Mouse (Mus musculus): ENCODE results near the gene Gucy2g.

Gene Gucy2g

DNA sequence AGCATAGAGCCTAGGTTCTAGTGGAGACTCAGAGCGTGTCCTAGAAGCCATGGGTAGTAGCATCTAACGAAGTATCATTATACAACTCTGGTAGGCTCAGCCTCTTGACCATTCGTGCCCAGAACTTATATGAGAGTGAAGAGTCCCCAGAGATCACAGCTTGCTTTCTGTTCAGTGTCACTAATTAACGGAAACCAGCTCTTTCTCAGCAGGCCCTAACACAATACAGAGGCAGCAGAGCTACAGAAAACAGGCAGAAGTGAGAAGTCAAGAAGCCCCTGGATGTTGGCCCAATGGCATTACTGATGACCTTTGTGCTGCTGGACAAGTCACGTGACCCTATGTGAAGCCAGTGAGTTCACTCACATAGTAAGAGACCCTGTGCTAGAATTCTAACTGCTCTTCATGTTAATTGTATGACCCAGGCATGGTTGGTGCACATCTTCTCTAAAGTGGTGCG is at the start of gene Gucy2g:
TSS of gene Gucy2g (minus strand) at position 51 of the 460 bp plus-strand sequence.
- DNase-seq: no peak

DNA sequence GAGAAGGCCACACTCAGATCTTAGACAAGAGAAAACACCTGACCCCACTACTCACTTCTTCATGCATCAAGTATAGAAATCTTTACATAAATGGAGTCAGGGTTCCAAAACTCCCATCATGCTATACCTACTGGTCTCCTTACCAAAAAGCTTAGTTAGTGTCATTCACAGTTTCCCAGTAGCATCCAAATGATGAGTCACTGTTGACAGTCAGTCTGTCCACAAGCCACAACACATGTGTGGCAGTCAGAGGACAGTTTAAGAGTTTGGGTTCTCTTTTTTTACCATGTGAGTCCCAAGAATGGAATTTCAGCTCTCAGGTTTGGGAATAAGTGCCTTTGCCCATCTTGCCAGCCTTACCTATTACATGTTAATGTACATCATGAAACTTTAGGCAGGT is 47.9 kb upstream of the Gucy2g start:
- DNase-seq: no peak

DNA sequence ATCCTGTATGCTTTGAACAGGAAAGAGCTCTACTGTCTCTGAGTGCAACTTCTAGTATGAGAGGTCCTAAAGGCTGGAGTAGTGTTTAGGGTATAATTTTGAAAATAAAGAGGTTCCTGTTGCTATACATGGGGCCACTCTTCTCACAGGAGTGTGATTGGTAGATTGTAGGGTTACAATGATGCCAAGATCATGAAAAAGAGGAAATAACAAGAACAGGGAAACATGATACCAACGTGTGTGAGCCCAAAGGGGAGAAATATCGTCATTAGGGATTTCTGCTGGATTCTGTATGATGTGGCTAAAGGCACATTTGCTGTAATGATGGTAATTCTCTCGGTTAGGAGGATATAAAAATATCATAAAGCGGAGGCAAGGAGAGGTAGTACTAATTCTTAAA is 45.0 kb upstream of the Gucy2g start:
- no peak for DNase-seq

DNA sequence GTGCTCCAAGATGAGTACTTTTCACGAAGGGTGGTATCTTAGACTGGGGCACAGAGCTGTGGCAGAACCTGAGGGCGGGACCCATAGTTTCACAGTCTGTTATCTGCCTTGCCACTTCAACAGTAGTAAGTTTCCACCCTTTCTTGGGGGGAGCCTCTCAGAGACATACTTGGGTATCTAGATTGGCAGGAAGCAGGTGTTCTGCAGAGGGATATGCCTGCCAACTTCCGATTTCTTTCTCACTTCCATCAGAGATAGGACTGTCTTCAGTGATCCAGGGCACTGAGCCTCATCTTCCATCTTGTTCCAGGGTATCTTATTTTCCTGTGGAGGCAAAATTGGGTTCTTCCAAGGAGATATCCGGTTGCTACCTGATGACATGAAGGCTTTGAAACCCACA is 43.1 kb upstream of the Gucy2g start:
- DNase-seq: no peak

DNA sequence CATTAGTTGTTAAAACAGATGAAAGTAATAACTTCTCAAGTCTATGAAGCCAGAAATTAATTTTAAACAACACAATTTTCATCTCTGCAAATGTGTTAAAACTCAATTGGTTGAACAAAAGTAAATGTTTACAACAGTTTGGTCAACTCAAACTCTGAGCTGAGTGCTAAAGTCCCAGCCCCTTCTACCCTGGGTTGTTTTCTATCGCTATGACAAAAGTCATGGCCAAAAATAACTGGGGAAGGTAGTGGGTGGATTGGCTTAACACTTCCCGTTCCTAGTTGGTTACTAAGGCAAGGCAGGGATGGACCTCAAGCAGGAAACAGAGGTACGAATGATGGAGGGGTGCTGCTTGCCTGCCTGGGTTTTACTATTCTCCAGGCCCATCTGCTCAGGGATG is 35.7 kb upstream of the Gucy2g start:
- DNase-seq: no peak

DNA sequence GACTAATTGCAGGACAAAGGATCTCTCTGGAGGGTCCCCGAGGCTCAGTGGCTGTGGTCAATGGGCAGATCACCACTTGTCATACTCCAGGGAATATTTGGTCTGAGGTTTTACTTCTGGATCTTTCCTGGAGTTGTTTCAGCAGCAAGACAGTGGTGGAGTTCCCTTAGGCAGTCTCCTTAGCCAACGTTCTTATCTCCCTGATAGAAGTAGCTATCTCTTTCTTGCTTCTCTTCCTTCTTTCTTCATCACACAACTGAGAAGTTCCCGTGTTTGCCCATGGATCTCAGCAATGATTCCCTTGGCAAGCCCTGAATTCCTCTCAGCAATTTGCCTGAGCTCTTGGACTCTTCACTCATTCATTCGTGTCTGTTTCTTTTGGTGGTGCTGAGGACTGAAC is 35.1 kb upstream of the Gucy2g start:
- DNase-seq: no peak

DNA sequence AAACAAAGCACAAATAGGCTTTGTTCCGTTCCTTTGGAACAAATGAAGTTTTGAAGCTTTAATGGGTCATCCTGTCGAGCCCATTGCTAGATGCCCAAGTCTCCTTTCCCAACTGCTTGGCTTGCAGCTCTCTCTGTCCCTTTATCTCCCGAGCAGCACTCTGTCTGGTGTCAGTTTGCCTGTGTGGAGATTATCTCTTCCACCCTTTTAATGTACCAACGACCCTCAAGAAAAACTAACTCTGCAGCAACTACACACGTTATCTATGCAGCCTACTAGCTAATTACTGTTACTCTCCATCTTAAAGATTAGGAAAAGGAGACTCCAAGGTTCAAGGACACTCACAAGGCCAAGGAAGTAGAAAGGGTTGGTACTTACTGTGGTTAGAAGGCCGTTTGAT is 32.3 kb upstream of the Gucy2g start:
- DNase-seq: no peak

DNA sequence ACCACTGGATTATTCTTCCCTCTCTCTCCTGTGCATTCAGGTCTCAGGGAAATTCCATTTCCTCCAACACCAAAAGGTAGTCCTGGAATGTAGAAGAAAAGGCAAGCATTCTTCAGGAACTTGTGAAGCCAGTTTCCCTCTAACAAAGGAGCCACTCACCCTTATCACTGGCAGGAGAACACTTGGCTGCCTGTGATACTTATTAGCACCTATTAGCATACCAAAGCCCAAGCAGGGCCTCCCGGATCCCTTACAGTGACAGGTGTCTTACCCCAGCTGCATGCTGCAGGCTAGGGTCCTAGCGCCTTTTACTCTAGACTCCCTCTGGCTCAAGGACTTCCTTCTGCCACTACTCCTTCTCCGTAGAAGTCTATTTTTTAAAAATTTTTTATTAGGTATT is 30.4 kb upstream of the Gucy2g start:
- DNase-seq: no peak

DNA sequence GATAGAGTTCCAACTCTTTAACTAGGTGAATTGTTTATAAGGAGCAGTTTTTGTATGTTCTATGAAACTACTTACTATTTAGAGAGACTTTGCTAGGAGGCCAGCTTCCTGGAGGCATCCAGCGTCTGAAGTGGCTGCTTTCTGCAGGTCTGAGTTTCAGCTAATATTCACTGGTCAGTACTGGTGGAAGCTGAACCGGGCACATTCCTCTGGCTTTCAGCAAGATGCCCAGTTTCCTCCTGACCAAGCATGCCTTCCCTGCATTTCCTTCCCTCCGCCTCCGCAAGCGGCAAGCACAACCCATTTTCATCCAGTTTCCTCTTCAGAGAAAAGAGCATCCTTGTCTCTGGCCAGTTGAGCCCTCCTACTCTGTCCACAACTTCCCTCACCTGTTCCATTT is 28.0 kb upstream of the Gucy2g start:
- no peak for DNase-seq

DNA sequence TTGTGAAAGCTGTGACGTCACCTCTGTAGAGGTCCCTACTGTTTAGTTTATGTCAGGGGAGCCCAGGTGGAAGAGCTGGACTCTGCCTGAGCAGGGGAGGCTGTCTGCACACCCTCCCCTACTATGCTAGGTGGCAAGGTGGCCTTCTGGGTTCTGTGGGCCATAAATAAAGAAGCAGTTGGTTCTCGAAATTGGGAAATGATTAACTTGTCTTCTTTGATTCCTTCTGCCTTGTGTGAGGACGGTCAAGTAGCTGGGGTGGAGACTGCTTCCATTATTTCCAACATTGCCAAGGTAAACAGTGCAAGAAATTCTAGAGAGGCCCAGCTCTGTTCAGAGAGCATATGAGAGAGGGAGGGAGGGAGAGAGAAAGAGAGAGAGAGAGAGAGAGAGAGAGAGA is 27.1 kb upstream of the Gucy2g start:
- DNase-seq: no peak

DNA sequence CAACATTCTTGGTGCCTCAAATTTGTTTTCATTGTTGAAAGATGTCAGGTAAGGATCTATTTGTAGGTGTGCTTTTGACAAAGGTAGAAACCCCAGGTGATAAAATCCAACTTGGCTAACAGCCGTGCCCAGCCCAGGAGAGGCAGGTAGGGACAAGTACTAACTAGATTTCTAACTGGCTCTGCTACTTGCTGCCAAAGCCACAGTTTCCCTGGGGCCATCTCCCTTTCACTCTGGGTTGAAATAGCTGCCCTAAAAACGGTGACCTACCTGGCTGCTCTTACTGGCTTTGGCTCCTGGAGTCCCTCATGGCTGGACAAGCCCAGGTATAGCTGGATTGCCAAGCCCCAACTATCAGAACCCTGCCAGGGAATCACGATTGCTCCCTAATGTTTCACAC is 25.8 kb upstream of the Gucy2g start:
- no peak for DNase-seq

DNA sequence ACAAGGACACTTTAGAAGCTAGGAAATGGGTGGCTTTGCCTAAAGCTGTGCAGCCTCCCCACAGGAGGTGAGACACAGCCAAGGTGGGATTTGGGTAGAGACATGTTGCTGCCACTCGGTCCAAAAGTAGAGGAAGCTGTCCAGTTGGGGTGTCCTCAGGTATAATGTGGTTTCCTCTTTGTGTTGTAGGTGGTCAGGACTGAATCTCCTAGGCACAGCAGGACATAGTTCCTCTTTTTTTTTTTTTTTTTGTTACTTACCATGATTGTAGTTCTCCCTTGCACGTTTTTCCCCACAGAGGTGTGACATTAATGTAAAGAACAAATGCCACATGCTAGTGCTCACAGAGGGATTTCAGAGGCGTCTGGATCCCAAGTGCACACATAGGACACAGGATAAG is 24.2 kb upstream of the Gucy2g start:
- no peak for DNase-seq

DNA sequence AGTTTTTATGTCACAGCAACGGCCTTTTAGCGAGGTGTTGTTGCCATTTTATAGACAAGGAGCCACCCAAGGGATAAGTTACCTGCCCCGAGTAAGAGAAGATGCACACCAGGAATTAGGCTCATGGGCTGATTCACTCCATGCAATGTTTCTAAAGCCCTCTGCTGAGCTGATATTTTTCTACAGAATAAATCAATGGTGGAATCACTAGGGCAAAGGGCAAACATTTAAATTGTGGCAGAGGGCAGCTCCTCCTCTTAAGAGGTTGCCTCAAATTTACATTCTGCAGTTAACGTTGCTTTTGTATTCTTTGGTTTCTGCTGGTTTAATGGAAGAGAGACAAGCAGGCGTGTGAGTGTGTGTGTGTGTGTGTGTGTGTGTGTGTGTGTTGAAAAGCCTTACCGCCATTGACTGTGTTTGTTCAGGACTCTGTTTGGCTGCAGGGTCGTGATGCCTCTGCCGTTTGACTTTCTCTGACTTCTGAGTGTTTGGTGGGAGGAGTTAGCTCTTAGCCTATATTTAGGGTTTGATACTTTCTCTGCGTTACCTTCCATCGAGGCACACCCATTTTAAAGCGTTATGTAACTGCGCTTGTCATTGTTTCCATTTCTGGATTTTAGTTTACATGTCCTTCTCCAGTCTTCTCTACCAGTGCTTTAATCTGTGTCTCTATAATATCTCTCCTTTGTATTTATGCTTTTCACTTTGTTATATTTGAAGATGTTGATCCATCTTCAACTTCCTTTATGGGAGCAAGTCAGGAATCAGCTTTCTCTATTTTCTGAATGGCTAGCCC is 19.6 kb upstream of the Gucy2g start:
- DNase-seq: no peak

DNA sequence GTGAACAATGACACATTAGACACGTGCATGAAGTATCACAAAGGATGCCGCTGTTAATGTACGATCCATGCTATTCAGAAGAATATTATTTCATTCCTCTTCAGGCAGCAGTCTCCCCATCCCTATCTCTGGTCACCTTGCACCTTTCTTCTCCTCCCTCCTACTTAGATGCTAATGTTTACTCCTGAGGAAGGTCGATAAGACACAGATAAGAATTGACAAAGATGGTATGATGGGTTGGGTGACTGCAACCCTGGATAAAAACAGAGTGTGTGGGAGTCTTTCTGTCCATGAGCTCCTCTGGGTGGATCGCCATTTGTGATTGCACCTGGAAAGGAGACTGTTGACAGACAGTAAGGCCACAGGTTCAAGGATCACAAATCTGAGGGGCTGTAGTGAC is 17.5 kb upstream of the Gucy2g start:
- no peak for DNase-seq

DNA sequence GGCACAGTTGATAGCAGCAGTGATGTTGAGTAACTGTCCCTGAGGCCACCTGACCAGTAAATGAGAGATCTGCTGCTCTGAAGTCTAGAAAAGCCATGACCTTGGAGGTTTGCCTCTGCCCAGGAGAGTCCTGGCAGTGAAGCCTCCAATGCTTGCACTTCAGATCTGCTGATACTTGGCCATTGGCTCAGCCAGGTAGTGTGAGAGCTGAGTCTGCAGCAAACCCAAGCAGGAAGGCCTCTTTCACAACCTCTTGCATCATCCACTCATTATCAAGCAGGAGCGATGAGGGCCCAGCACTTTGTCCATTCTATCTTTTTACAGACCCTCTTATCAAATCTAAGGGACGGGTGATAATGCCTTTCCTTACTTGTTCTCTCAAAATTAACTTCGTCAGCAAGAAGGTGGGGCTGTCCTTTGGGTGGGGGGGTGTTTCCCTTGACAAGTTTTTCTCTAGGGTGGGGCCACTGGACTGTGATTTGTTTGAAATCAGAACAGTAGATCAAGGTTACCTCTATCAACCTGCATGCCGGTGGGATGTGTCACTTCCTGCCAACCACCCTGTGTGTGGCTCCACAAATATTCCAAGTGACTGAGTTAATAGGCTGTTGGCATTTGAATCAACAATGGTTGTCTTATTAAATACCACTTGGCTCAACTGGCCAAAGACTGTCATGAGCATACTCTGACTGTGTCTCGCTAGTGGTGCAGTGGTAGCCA is 16.8 kb upstream of the Gucy2g start:
- peak in 1 of 2 experiments; percentile 8 for DNase-seq

DNA sequence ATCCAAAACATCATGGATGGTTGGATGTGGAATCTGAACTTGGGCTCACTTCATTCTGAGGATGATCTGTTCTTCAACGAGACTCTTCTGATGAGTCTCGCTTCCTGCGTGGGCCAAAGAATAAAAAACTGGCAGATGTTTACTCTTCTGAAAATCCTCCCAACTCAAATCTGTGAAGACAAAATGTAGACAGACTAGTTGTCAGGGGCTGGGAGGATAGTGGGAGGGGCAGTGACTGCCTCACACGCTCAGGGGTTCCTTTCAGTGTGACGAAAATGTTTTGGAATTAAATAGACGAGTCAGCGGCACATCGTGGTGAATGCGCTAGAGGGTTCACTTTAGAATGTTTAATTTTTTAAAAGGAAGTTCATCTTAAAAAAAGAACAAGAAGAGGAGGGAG is 15.1 kb upstream of the Gucy2g start:
- DNase-seq: no peak

DNA sequence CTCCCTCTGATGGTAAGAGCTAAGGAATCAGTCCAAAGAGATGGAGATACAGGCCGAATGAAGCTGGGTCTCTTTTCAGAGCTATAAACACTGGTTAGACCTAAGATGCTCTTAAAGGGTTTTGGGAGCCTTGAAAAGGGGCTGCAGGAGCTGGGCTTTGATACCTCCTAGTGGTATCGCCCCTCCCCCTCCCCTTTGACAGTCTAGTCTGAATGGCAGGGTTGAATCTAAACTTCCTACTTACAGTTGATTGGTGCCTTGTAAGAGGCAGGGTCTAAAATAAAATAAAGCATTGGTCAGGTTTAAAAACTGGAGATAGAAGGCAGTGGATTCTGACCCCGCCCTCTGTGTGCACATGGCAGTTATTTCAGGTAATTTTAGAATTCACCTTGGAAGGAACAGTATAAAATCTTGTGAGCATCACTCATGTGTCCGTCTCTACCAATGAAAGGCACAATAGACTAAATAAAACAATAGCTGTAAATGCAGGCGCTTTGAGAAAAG is 13.5 kb upstream of the Gucy2g start:
- DNase-seq: peak; percentile 54 to 68

DNA sequence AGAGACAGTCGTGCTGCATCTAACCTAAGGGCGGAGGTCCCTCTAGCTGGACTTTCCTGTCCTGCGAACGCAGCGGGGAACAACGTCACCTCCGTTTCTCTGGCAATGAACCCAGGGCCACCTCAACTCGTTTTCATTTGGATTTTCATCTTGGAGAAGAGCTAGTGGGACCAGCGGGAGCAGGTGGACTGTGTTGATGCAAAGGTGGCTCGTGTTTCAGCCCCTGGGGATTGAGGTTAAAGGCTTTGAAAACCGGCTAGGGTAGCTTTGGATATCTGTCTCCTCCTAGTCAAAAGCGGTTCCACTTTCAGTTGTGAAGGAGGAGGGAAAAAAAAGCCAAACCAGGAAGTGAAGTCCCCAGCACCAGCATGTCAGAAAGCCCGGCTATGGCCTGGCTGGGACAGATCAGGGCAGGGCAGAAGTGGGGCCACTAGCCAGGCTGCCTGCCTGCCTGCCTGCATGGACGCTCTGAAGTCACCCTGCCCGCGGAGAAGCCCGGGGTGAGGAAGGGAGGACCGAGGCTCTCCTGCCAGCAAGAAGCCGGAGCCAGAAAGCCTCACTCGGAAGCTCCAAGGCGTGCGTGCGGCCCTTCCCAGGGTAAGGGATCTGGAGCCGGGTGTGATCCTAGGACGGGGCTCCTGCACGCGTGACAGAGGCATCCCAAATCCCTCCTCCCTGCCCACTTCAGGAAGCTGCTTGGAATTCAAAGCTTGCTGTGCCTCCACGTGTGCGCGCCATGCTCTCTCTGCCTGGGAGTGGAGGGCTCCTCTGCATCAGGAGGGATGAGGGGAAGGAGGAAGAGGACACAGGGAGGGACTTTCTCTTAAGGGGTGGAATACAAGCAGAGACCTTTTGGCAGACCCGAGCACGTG is 12.8 kb upstream of the Gucy2g start:
- peak; percentile 64 to 70 for DNase-seq

DNA sequence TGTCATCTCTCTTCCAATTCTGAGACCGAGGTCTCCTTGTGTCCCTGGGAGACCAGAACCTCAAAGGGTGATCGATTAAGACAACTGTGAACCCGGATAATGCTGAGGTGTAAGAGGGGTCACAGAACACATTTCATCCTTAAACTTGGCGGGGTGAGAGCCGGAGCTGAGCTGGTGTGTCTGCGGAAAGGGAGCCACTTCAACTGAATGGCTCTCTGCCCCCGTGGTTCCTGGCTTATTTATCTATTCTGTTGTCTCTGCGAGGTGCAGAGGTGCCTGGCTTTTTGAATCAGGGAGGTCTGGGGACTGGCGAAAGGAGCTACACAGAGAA is 12.2 kb upstream of the Gucy2g start:
- no peak for DNase-seq

DNA sequence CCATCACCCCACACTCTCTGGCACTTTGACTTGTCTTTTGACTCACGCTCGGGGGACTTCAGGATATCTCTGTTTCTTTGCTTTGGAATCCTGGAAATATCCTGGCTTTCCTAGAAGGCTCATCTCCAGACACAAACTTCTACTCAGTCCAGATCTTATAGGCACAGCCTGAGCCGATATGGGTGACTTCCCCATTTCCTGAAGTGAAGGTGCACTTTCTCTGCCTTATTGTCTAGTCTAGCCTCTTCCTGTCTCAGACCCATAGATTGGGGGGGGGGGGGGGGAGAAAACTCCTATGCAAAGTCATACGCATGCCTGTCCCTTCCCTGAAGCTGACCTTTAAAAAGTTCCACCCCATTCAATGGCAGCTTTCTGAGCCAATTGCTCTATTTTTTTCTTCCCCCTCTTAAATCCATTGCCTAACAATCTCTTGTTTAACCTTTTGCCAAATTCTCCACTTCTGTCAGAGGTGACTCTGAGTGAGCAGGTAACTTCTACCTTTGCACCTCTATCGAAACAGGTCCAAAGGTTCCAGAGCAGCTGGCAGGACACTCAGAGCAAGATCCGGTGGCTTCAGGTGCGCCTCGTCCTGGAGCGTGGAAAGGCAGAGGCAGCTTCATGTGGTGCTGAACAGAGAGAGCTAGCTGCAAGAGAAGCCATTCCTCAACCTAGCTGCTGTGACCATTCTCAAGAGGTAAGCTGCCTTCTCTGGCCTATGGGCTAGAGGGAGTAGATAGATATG is 10.5 kb upstream of the Gucy2g start, which contains the start of gene Acsl5:
TSS of gene Acsl5 (plus strand) at position 556 of the 742 bp plus-strand sequence.
- no peak for DNase-seq

DNA sequence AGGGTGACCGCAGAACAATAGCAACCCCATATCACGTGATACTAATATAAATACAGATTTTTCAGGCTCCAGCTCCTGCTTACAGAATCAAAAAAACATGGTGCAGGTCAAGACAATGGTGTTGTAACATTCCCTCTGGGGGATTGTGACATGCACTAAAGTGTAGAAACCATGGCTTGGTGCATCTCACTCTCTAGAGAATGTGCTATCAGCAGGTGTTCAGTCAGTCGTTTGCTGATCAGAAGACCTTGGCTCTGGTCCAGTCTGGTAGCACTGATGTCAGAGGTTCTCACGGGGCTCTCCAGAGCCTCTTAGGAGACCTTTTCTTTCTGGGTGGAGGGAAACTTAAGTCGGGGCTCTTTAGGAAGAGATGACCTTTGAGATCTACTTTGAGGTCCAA is 9.4 kb upstream of the Gucy2g start:
- DNase-seq: no peak

DNA sequence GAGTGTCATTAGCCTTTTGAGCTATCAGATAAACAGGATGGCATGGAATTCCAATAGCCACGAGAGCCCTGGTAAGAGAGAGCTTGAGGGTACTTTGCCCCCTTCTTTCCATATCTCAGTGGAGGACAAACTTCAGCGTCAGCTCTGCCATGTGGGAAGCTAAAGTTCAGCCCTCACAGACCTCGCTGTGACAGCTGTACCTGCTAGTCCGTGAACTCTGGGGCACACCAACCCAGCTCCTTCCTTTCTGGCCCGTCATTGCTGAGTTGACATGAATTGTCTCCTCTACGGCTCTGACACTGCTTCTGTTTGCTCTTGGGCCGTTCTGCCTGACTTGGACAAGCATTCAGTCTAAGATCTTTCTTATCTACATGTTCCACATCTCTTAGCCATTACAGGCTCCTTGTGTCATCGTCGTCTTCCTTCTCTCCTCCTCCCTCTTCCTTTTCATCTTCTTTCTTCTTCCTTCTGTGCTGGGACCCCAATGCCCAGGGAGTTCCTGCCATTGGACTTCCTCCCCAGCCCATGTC is 7.0 kb upstream of the Gucy2g start:
- no peak for DNase-seq
